Mouse (Mus musculus) heart, adult 9 months (tissue): ENCODE results near the gene Olfr1423.
"Not testable (repeated sequence)": the region's sequence is repeated elsewhere in the genome, so short reads cannot be mapped to it uniquely, and the experiment has no call there.

Source experiments
- DNase-seq, 2 experiments: peaks; one replicate each; pipeline ENCODE4 v3.0.0; 2022; ENCODE audit warnings: low spot score in 2 of 2

Olfr1423 gene

DNA sequence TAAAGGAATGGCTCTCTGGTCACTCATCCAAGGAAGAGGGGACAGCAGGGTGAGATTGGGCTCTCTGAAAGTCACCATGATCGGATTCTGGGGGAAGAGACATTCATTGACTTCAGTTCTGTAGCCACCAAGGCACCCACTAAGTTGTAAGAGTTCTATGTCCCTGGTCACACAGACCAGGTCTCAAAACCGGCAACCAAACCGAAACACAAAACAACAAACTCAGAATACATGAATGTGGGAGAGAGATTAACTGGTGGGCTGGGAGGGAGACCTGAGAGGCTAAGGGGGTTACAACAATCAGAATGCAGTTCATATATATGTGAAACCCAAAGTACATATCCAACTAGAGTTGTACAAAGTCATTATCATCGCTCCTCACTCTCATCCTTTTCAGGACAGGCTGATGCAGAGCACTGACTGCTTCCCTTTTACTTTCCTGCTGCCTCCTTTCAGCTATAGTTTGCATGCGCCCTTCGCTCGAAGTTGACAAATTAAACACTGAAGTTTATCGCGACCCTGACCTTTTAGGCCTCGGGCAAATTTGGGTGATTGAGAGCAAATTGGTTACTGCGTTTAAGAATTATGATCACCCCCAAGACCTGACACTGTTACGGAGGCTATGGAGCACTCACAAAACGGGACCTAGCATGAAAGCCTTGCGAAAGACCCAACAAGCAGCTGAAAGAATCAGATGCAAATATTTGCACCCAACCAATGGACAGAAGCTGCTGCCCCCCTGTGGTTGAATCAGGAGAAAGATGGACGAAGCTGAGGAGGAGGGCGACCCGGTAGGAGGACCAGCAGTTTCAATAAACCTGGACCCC, 33.8 kb downstream of the Olfr1423 start:
- DNase-seq = peak in 1 of 2 experiments; percentile 49

GRCm38 (mm10) chr19:12006361-12006947, 34.7 kb downstream of the Olfr1423 start:
- peak in 1 of 2 experiments; percentile 28 for DNase-seq

DNA sequence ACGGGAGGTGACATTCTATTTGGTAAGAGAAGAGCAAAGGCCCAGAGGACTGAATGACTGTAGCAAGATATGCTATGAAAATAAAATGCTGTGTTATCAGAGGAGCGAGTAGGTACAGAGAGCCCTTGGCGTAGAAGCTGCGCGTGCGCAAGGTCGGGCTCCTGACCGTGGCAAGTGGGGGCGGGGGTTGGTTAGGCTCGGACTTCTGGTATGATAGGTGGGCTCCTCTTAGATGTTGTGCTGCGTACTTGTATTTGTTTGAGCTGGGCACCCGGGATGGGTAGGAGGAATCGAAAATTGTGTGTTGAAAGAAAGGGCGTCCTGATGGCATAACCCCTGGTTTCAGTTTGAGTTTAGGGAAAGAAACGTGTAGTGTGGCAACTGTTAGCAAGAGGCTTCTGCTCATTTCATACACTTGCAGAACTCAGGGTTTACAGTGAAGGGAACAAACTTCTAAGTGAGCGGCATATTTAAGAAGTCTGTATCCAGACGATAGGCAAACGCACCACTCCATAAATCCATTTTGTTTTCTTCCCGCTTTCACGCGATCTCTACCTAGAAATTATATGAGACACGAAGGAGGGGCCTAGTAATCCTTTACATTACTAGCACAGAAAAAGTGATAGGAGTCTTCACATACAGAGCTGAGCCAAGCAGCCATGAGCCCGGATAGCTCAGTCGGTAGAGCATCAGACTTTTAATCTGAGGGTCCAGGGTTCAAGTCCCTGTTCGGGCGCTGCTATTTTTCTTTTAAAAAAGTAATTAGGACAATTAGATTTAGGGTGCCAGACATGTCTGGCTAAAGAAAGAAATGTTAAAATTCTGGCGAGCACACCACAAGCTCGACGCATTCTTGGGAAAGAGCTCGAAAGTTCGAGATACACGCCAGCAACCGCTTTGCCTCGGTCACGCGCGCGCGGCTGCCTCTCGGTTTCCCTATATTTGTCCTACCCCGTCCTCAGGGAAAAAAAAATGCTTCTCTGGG, 35.4 kb downstream of the Olfr1423 start:
- DNase-seq = peak; percentile 86 to 90

DNA sequence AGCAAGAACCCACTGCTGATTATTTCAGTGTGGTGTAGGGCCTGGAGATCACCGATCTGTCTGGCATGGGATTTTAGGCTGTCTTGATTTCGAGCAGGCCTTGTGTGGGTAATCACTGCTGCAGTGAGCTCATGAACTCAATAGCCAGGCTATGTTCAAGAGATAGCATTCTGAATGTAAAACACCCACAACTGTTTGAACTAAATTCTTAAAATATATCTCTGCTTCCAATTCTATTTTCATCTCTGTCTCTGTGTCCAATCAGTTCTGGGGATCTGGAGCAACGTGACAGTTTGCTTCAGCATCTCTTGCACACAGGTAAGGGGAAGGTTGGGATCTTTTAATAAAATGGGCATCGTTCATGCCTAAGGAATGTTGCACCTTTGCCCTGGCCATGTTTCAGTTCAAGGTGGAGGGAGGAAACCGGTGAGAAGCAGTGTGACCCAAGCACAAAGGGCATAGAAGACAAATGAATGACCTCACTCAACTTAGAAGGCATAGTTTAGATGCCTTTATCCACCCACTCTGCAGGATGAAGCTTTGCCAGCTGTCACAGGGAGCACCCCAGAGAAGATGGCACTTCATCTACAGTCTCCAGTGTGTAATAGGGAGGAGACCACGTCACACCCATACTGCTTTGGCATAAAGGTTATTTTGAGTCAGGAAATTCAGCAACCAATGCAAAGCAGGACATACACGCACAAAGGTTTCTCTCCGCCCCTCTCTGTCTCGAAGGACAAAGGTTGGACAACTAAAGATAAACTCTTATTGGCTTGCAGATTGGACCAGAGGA, 36.7 kb downstream of the Olfr1423 start:
- no peak for DNase-seq

DNA sequence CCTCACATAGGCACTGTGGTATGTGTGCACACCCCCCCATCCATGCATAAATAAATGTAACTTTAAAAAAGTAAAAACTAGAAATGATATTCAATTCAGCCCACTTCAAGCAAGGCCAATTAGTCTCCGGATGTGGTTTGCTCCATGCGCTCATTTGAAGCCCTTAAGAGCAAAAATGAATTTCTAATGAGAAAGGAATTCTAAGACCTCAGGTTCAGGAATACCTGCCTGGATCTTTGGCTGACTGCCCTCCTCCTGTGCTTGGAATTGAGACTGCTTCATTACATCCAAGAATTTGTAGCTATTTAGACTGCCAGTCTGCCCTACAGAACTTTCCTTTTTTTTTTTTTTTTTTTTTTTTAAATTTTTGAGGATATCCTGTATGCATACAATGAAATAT, 37.5 kb downstream of the Olfr1423 start:
- DNase-seq = no peak

- DNase-seq = no peak
Observed at GRCm38 (mm10) chr19:12002791-12003190, 38.3 kb downstream of the Olfr1423 start.

GRCm38 (mm10) chr19:12002125-12002524, 39.0 kb downstream of the Olfr1423 start:
- peak; percentile 47 to 72 for DNase-seq

- DNase-seq = no peak
Observed at GRCm38 (mm10) chr19:12001686-12002085, 39.4 kb downstream of the Olfr1423 start.

DNA sequence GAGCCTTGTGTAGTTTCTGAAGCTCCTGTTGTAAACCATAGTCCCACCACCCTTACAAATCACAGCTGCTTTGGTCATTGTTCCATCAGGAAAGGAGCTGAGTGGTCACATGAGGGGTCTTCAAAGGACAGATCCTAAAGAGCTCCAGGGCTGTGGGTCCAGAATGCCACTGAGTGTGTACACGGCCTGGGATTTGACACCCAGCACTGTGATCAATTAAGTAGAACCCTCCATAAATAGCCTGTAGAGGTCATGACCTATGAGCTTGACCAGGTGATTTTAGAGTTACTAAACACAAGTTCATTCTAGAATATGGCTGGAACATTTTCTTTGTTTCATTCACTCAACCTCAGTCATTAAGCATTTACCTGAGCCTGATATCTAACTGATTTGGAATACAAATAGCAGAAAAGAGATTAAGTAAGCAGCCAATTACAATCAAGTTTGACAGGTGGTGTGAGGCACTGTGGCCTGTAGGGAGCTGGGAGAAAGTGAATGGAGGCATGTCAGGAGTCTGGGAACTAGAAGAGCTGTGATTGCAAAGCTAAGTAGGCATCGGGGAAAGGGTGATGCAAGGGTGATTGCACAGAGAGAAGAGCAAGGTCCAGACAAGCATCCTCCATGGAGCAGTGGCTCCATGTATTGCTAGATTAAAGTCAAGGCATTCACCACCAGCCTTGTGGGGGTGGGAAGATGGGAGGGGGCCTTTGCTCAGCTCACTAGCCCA, 45.2 kb downstream of the Olfr1423 start:
- DNase-seq = no peak

- DNase-seq = no peak
Observed at GRCm38 (mm10) chr19:11994703-11995431, 46.2 kb downstream of the Olfr1423 start.

GRCm38 (mm10) chr19:11992441-11993029, 48.6 kb downstream of the Olfr1423 start:
- DNase-seq = no peak

DNA sequence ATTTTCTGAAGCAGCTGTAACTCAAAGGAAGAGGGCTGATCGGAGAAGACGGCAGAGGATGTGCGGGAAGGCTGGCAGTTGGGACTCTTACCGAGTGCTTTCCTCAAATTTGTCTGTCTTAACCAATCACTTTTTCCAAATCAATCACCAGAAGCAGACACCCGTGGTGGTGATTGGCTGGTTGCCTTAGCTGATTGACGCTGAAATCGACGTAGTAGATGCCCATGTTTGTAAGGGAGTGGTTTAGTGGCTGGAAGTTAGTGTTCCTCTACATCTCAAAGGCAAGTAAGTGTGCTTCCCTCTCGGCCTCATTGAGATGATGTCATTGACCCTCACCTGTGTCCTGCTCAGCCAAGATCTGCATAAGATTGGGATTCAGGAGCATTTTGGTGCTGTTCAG, 49.1 kb downstream of the Olfr1423 start:
- no peak for DNase-seq

- no peak for DNase-seq
Observed at GRCm38 (mm10) chr19:11989334-11989733, 51.8 kb downstream of the Olfr1423 start.

DNA sequence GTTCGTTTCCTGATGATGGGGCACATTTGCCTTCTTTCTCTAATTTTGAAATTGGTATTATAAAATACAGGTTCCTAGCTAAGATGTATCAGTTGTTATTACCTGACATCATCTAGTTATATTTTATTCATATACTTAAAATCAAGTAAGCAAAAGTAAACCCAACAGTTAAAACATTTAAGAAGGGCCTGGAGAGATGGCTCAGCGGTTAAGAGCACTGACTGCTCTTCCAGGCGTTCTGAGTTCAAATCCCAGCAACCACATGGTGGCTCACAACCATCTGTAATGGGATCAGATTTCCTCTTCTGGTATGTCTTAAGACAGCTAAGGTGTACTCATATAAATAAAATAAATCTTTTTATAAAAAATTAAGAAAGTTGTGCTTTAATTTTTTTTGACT, 53.3 kb downstream of the Olfr1423 start:
- DNase-seq = no peak

- not testable (repeated sequence) for DNase-seq
Observed at GRCm38 (mm10) chr19:11984614-11985013, 56.5 kb downstream of the Olfr1423 start.
